Mouse (Mus musculus) testis, adult 2 months (tissue): ENCODE data around the gene Sept6.

Source experiments
- CTCF ChIP-seq: fragments of 200-500 bp; IDR thresholded peaks from 2 replicates; pipeline ENCODE4 v1.5.1; 2012; ENCODE audit warnings: low read depth, mild to moderate bottlenecking, inconsistent platforms, low read length, moderate library complexity; ENCODE audit not compliant: control insufficient read depth, insufficient read depth, insufficient replicate concordance
- POLR2A ChIP-seq: fragments of 200-500 bp; IDR thresholded peaks from 2 replicates; pipeline ENCODE4 v1.6.1; 2012; ENCODE audit warnings: low read depth, mild to moderate bottlenecking, inconsistent platforms, low read length, moderate library complexity; ENCODE audit not compliant: control insufficient read depth

DNA sequence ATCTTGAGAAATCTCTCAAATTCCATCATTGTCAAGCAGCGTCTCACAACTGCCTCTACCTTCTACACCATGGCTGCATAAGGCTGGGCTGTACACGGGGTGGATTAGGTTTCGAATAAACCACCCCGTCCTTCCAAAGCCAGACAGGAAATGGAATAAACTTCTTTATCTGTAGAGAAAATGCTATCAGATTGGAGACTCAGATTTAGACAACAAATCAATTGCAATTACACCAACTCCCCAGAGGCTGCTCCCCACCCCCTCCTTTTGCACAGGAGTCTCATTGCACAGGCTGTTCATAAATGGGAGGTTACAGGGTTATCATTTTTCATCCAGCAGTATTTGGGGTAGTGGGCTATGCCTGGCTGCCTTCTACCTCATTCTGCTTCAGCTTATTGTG, 3.7 kb downstream of the Sept6 start:
- TF ChIP-seq POLR2A (no peak), CTCF (no peak)
